In genomic region chr11:87073866-87074440, GRCm38 (mm10) we compare ENCODE assay signal across 7 mouse cellular contexts. TPM values are rescaled to one million over a fixed set of nuclear protein-coding genes. Genes with fewer than 3 reads are reported as not detected.
DNase-seq lines count a peak whose midpoint lies in the region; ATAC-seq and TF ChIP-seq lines count a peak whose summit lies in the region.

Gdpd1 (minus strand) TSS chr11:87074062.

- H3K36me3 ChIP-seq in intestine, embryonic 16.5 days (ENCODE audit: control insufficient read depth, insufficient read depth, low read length), result peaks cover 2% of the 10 kb centered on the region; the same call in 1 of the 2 replicates
- H3K36me3 ChIP-seq in midbrain, embryonic 11.5 days (ENCODE audit: control insufficient read depth, insufficient read depth, low read length), result peaks cover 4% of the 10 kb centered on the region
- H3K36me3 ChIP-seq in small intestine, adult 2 months (ENCODE audit: control insufficient read depth, insufficient read depth, low read length), result peaks cover 11% of the 10 kb centered on the region

- H3K4me2 ChIP-seq in intestine, embryonic 16.5 days (ENCODE audit: low read depth, low read length), result peak within 1 kb of the TSS; percentile 91
- peak within 1 kb of the TSS; percentile 83 for H3K4me2 ChIP-seq in midbrain, embryonic 11.5 days

- intact Hi-C loops in left cerebral cortex, postnatal 36 days (cut with DNase I), result no loop called here

- peak; percentile 91 for TF ChIP-seq POLR2A in small intestine, adult 2 months (IDR thresholded peaks at IDR 0.05; ENCODE audit: low read depth, low read length)

- under 1% methylated on average over 43 of the region's 43 CpGs for WGBS in intestine, embryonic 16.5 days
- WGBS in midbrain, embryonic 11.5 days, result 2% methylated on average over 43 of the region's 43 CpGs
- WGBS in small intestine, adult 2 months, result under 1% methylated on average over 43 of the region's 43 CpGs

- peaks cover 3% of the 10 kb centered on the region; the same call in 1 of the 2 replicates for H3K4me1 ChIP-seq in intestine, embryonic 16.5 days (ENCODE audit: control insufficient read depth, insufficient read depth, low read length)
- H3K4me1 ChIP-seq in midbrain, embryonic 11.5 days (ENCODE audit: control insufficient read depth, insufficient read depth, low read length), result peaks cover 7% of the 10 kb centered on the region
- H3K4me1 ChIP-seq in small intestine, adult 2 months (ENCODE audit: control insufficient read depth, insufficient read depth, insufficient read length, low read length), result peaks cover 12% of the 10 kb centered on the region

- ATAC-seq in intestine, embryonic 16.5 days, result peak; percentile 92
- ATAC-seq in midbrain, embryonic 11.5 days (ENCODE audit: low FRiP score), result peak; percentile 96

- peak within 1 kb of the TSS; percentile 61 for H3K4me3 ChIP-seq in intestine, embryonic 16.5 days (ENCODE audit: low read length)
- H3K4me3 ChIP-seq in midbrain, embryonic 11.5 days (ENCODE audit: low read depth, low read length), result peak within 1 kb of the TSS; percentile 60
- peak within 1 kb of the TSS; percentile 70 for H3K4me3 ChIP-seq in small intestine, adult 2 months (ENCODE audit: low read depth, low read length)

- TF ChIP-seq CTCF in small intestine, adult 2 months (IDR thresholded peaks at IDR 0.05; ENCODE audit: extremely low read depth, insufficient read length, insufficient replicate concordance, low read depth, low read length), result peak; percentile 26; the same call in 1 of the 2 replicates

- H3K27me3 ChIP-seq in intestine, embryonic 16.5 days (replicated peaks; ENCODE audit: control insufficient read depth, insufficient read depth, low read length), result no peaks in the 10 kb centered on the region
- H3K27me3 ChIP-seq in midbrain, embryonic 11.5 days (ENCODE audit: control insufficient read depth, insufficient read depth, low read length), result no peaks in the 10 kb centered on the region
- no peaks in the 10 kb centered on the region for H3K27me3 ChIP-seq in small intestine, adult 2 months (ENCODE audit: control insufficient read depth, insufficient read depth, low read length)

- peak; percentile 79 for DNase-seq in adrenal gland, adult 8-10 months
- DNase-seq in embryo, embryonic 9.5 days (ENCODE audit: extremely low spot score), result peak; percentile 88
- DNase-seq in gastrocnemius, postnatal 4 days (ENCODE audit: low spot score in 2 of 2), result peak; percentile 71 to 81
- peak; percentile 87 to 92 for DNase-seq in left cerebral cortex, postnatal 36 days (ENCODE audit: low spot score in 2 of 2)
- peak; percentile 98 for DNase-seq in midbrain, embryonic 11.5 days (ENCODE audit: low spot score, missing footprints)

- peak within 1 kb of the TSS; percentile 53; the same call in 1 of the 2 replicates for H3K27ac ChIP-seq in intestine, embryonic 16.5 days (ENCODE audit: low read length)
- peak within 1 kb of the TSS; percentile 95 for H3K27ac ChIP-seq in midbrain, embryonic 11.5 days (ENCODE audit: low read depth, low read length)
- H3K27ac ChIP-seq in small intestine, adult 2 months (ENCODE audit: insufficient read depth, low read depth, low read length), result peak within 1 kb of the TSS; percentile 29

- no peaks in the 10 kb centered on the region for H3K9me3 ChIP-seq in intestine, embryonic 16.5 days (ENCODE audit: control insufficient read depth, low read length)
- H3K9me3 ChIP-seq in midbrain, embryonic 11.5 days (ENCODE audit: control insufficient read depth, low read length), result no peaks in the 10 kb centered on the region

- H3K9ac ChIP-seq in intestine, embryonic 16.5 days (ENCODE audit: low read depth, low read length), result peak within 1 kb of the TSS; percentile 76
- peak within 1 kb of the TSS; percentile 95 for H3K9ac ChIP-seq in midbrain, embryonic 11.5 days (ENCODE audit: low read length)

RNA-seq across cellular contexts. Expression of gene Gdpd1, which starts in this region (rescaled TPM):
- 10 to 100 TPM in 2 of 4 experiments, 1 to 10 TPM in 2; 5.6 to 10.1 (median 7.8) TPM for total RNA-seq in adrenal gland, adult 8-10 months (2022)
- total RNA-seq in gastrocnemius, postnatal 4 days (2021), result 1 to 10 TPM; 3.3 to 3.8 TPM
- polyA plus RNA-seq in intestine, embryonic 16.5 days (2015; fragmentation: Nextera tagmentation; extraction: Ambion mirVana), result 24.5 and 24.7 TPM in 2 replicates
- 10 to 100 TPM; 41.9 to 44.7 TPM for total RNA-seq in left cerebral cortex, postnatal 36 days (2021)
- 94.8 and 114 TPM in 2 replicates for polyA plus RNA-seq in midbrain, embryonic 11.5 days (2014; fragmentation: Nextera tagmentation; extraction: Ambion mirVana)
- polyA plus RNA-seq in small intestine, adult 2 months (2012; rRNA removed), result 10.6 and 61.1 TPM in 2 replicates

Comparison
In these comparisons a context has a peak if more than half of its experiments do, and no peak if none do; other contexts are left out.
1. Peak in every context shown above with its lines: DNase-seq, ATAC-seq, H3K4me3 ChIP-seq and H3K27ac ChIP-seq.
2. H3K27ac ChIP-seq: peak in every context shown above with its lines; median percentile 95 in midbrain, embryonic 11.5 days; 53 in intestine, embryonic 16.5 days; 29 in small intestine, adult 2 months.